Mouse (Mus musculus): ENCODE results near the gene Tmtc2.

Tmtc2 gene

GRCm38 (mm10) chr10:105286221-105286620 is 288.0 kb downstream of the Tmtc2 start:
- DNase-seq, result no peak

- no peak for DNase-seq
Measured at GRCm38 (mm10) chr10:105284171-105284570, 290.1 kb downstream of the Tmtc2 start.

- DNase-seq, result no peak
Measured at GRCm38 (mm10) chr10:105280933-105281332, 293.3 kb downstream of the Tmtc2 start.

GRCm38 (mm10) chr10:105260053-105260452 is 314.2 kb downstream of the Tmtc2 start:
- no peak for DNase-seq

GRCm38 (mm10) chr10:105238291-105238690 is 336.0 kb downstream of the Tmtc2 start:
- peak; percentile 30 to 36 for DNase-seq

GRCm38 (mm10) chr10:105232864-105233263 is 341.4 kb downstream of the Tmtc2 start:
- DNase-seq, result no peak

- no peak for DNase-seq
Measured at GRCm38 (mm10) chr10:105230416-105230815, 343.8 kb downstream of the Tmtc2 start.

GRCm38 (mm10) chr10:105228623-105229022 is 345.6 kb downstream of the Tmtc2 start:
- DNase-seq, result no peak

- no peak for DNase-seq
Measured at GRCm38 (mm10) chr10:105227631-105228030, 346.6 kb downstream of the Tmtc2 start.

GRCm38 (mm10) chr10:105225714-105226113 is 348.5 kb downstream of the Tmtc2 start:
- DNase-seq, result no peak

GRCm38 (mm10) chr10:105222904-105223303 is 351.3 kb downstream of the Tmtc2 start:
- no peak for DNase-seq

- no peak for DNase-seq
Measured at GRCm38 (mm10) chr10:105201491-105201890, 372.8 kb downstream of the Tmtc2 start.

GRCm38 (mm10) chr10:105200678-105201077 is 373.6 kb downstream of the Tmtc2 start:
- DNase-seq, result no peak

- no peak for DNase-seq
Measured at GRCm38 (mm10) chr10:105200092-105200491, 374.2 kb downstream of the Tmtc2 start.

GRCm38 (mm10) chr10:105199515-105199914 is 374.7 kb downstream of the Tmtc2 start:
- no peak for DNase-seq

GRCm38 (mm10) chr10:105195377-105195776 is 378.9 kb downstream of the Tmtc2 start:
- no peak for DNase-seq

GRCm38 (mm10) chr10:105193756-105194460 is 380.3 kb downstream of the Tmtc2 start:
- no peak for DNase-seq

GRCm38 (mm10) chr10:105192071-105192470 is 382.2 kb downstream of the Tmtc2 start:
- DNase-seq, result no peak

GRCm38 (mm10) chr10:105189746-105190145 is 384.5 kb downstream of the Tmtc2 start:
- no peak for DNase-seq

GRCm38 (mm10) chr10:105186636-105187035 is 387.6 kb downstream of the Tmtc2 start:
- no peak for DNase-seq

GRCm38 (mm10) chr10:105168443-105169102 is 405.7 kb downstream of the Tmtc2 start:
- DNase-seq, result no peak

- DNase-seq, result no peak
Measured at GRCm38 (mm10) chr10:105165291-105165690, 409.0 kb downstream of the Tmtc2 start.

GRCm38 (mm10) chr10:105153789-105154188 is 420.5 kb downstream of the Tmtc2 start:
- no peak for DNase-seq

- DNase-seq, result no peak
Measured at GRCm38 (mm10) chr10:105144382-105144781, 429.9 kb downstream of the Tmtc2 start.
